Mouse (Mus musculus) ovary, adult 18-20 months (tissue): Measurements from ENCODE around the gene Ppara.

Experiments used
- DNase-seq: peaks from one replicate; pipeline ENCODE4 v3.0.0; 2022; ENCODE audit warnings: low spot score, mixed read lengths

Gene Ppara

DNA sequence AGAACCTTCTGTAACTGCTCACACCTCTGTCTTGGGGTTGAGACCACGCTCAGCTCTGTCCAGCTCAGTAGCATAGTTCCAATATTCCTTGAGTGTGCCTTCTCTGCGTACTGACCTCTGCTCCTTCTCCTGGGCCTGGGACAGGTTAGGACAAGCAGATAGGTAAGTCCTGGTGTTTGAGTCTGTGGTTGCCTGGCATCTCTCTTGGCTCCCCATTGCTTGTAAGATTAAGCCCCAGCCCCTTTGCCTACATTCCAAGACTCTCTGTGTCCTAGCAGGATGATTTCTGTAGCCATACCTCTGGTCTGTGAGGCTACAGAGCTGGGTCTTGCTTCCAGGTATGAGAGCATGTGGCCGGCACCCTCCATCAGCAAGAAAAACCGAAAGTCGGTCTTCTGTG, 6.6 kb upstream of the Ppara start:
- DNase-seq: no peak

DNA sequence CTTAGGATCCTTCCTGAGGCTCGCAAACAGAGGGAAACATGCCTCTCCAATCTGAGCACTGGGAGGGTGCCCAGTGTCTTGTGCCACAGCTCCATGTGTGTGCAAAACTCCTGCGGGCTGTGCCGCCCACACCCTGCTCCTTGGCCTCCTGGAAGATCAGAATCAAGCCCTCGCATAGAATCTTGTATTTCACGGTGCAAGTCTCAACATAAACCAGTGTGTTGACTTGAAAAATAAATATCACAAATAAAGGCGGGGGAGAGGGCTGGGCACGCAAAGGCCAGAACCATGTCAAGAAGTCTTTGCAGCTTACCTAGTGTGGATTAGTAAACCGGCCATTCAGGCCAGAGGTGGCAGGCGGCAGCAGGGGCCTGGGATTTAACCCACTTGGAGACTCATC, 5.5 kb upstream of the Ppara start:
- no peak for DNase-seq

DNA sequence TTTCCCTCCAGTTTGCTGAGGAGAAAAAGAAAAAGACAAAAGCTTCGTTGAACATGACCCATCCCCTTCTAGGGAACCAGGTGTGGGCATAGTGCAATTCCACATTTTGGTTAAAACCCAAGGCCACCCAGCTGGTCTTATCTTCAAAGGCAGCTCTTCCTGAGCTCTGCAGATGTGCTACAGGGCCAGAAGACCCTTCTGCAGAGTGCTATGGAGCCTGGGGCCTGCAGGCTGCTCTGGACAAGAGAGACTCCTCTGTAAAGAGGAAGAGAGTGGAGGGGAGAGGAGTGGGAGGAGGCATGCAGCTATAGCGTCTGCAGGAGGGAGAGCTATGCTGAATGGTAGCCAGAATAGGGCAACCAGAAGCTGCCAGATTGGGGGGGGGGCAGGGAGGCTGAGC, 4.8 kb upstream of the Ppara start:
- no peak for DNase-seq

DNA sequence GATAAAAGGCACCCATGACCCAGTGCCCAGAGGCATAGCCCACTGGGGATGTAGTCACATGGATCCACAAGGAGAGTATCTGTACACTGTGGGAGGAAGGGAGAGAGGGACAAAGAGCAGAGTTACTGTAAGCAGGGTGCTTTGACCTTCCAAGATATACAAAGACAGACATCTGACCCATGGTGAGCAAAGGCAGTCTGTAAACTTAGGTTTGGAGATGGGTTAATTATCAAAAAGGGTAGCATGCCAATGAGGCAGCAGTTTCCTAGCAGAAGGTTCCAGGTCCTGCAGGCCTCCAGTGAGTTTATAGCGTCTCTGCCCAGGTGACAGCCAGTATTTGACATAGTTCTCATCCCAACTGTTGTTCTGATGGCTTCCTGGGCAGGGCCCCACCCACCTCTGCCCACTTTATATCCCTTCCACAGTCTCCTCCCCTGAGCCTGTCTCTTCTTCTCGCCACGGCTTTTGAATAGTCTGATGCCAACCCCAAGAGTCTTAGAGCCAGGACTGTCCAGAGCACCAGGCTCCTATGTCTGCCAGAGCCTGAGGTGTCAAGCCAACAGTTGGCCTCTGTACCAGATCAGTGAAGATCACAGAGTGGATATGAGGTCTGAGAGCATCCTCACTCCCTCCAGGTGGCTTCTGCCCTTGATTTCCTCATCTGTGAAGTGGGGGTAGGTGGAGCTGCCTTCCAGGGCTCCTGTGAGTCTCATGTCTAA, 2.7 kb upstream of the Ppara start:
- no peak for DNase-seq

DNA sequence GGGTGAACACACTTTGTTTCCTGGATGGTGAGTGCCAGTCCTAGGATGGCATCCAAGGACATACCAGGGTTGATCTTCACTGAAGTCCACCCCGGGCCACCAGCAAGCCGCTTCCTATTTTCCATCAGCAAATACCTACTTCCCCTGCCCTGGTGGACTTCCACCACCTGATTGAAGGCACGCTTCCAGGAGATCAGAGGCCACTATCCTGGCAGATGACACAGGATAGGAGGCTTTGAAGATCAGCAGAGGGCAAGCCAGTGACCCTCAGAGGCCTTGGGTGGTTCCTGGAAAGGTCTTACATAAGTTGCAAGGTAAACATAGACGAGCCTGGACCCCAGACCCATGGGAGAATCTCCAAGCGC, 2.2 kb upstream of the Ppara start:
- DNase-seq: no peak

- no peak for DNase-seq
Measured at GRCm38 (mm10) chr15:85733686-85734085, 1.1 kb upstream of the Ppara start.

GRCm38 (mm10) chr15:85734148-85734547, 635 bp upstream of the Ppara start:
- DNase-seq: no peak

- DNase-seq: peak; percentile 95
Measured at GRCm38 (mm10) chr15:85735063-85735835, 466 bp downstream of the Ppara start.

- DNase-seq: no peak
Measured at GRCm38 (mm10) chr15:85735836-85736190, 1.0 kb downstream of the Ppara start.

- peak; percentile 43 for DNase-seq
Measured at GRCm38 (mm10) chr15:85736506-85736905, 1.7 kb downstream of the Ppara start.

DNA sequence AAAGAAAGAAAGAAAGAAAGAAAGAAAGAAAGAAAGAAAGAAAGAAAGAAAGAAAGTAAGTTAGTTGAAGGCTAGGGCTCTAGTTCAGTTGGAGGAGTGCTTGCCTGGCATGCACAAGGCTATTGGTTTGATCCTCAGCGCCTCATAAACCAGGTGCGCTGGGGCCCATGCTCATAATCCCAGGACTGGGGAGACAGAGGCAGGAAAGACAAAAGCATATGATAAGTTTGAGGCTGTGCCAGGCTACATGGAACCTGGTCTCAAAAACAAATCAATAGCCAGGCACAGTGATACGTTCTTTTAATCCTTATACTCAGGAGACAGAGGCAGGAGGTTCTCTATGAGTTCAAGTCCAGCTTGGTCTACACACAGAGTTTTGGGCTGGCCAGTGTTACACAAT, 3.6 kb downstream of the Ppara start:
- no peak for DNase-seq

- DNase-seq: no peak
Measured at GRCm38 (mm10) chr15:85738939-85739338, 4.2 kb downstream of the Ppara start.

DNA sequence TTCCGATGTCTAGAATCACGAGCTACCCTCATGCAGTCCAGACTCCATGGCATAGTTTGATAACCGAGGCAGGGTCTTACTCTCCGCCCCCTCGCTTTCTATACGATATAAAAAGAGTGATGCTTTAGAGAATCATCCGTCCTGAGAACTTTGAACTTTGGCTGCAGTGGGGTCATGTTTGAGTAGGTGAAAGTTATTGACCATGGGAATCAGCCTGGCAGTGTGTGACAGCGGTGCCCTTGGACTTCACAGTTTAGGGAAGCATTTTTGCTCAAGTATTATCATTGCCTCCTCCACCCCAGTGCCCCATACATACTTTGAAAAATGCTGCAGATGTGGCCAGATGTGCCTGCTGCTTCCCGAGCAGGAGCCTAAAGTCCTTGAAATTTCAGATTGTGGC, 7.8 kb downstream of the Ppara start:
- DNase-seq: no peak

GRCm38 (mm10) chr15:85743946-85744345, 9.2 kb downstream of the Ppara start:
- no peak for DNase-seq

GRCm38 (mm10) chr15:85746178-85746577, 11.4 kb downstream of the Ppara start:
- no peak for DNase-seq

- DNase-seq: no peak
Measured at GRCm38 (mm10) chr15:85746671-85747070, 11.9 kb downstream of the Ppara start.

DNA sequence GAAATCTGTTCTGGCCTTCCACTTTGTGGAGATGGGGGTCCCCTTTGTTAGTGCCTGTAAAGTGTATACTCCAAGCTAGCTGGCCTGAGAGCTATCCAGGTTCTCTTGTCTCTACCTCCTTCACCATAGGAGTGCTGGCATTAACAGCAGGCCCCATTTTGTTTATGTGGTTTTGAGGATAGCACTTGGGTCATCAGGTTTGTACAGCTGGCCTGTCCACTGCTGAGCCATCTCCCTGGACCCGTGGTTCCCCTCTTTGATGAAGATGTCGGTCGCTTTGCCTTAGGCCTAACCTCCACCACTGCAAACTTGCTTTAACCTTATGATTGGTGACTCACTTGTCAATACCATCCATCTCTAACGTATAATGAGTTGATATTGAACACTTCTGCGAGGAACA, 13.2 kb downstream of the Ppara start:
- no peak for DNase-seq

GRCm38 (mm10) chr15:85748466-85748865, 13.7 kb downstream of the Ppara start:
- no peak for DNase-seq

DNA sequence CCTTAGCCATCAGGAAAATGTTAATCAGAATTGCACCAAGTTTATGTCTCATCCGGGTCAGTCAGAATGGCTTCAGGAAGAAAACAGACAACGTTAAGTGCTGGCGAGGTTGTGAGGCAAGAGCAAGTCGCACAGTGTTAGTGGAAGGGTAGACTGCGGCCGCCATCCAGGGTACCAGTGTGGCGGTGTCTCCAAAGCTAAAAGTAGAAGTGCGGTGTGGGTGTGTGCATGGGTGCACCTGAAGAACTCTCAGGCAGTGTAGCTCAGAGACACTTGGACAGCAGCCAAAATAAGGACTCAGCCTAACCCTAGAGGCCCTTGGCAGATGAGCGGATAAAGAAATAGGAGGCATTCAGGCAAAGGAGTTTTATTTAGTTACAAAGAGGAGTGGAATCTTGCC, 14.4 kb downstream of the Ppara start:
- DNase-seq: no peak

DNA sequence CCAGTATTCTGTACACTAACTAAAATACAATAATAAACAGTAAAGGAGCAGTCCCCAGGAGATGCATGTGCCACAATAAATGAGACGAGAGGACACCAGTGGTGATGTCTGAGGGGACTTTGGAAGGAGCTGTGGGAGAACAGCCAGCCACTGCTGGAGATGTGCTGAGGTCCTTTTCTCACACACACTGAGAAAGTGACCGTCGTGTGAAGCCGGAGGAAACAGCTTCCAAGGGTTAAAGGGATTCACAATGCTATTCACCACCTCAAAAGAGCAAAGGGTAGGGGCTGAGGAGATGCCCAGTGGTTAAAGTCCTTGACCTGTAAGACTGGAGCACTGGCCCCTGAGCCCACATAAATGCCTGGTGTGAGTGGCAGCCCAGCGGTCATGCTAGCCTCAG, 15.3 kb downstream of the Ppara start:
- no peak for DNase-seq

DNA sequence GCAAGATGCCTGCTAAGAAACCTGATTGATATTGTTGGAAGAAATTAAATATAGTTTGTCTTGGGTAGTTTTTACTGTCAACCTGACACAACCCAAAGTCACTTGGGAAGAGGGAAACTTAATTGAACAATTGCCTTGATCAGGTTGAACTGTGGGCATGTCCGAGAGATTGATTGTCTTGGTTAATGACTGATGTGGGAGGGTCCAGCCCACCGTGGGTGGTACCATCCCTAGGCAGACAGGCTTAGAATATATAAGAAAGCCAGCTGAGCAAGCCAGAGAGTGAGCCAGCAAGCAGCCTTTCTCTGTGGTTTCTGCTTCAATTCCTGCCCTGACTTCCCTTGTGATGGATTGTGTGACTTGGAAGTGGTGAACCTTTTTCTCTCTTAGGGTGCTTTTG, 17.9 kb downstream of the Ppara start:
- no peak for DNase-seq

DNA sequence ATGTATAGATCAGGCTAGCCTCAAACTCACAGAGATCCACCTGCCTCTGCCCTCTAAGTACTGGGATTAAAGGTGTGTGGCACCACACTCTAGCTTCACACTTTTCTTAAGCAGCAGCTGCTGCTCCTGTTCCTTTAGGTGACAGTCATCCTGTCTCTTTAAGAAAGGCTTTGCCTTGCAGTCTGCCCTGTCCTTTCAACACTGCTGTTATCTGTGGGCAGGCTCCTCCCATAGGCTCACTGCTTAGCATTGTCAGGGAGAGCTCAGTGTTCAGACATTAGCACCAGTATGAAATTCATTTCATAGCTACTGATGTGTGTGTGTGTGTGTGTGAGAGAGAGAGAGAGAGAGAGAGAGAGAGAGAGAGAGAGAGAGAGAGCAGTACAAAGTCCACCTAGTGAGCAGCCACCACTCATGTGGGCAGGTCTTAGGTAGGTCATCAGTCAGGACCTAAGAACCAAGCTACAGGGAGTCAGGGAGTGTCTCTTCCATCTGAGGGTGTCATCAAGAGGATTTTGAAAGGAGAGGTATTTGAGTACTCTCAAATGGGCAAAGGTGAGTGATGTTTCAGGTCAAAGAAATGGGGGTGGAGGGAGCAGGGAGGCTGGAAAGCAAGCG, 19.4 kb downstream of the Ppara start:
- no peak for DNase-seq

GRCm38 (mm10) chr15:85755214-85755613, 20.4 kb downstream of the Ppara start:
- no peak for DNase-seq
